Mouse (Mus musculus) neural tube, embryonic 13.5 days (tissue): ENCODE data around the gene Cd47. TPM values are rescaled to one million over a fixed set of nuclear protein-coding genes. Genes with fewer than 3 reads are reported as not detected.

ENCODE experiments used
- ATAC-seq: fragments of 200-750 bp; cut with Nextera tagmentation; 2 replicates; pipeline ENCODE4 v1.8.0; 2017; ENCODE audit warnings: low read depth, mild to moderate bottlenecking, moderate TSS enrichment, moderate library complexity
- H3K27ac ChIP-seq: fragments of 300-500 bp; sonication (generic); replicated peaks from 2 replicates; pipeline ENCODE4 v1.5.1; 2015; ENCODE audit warnings: moderate library complexity, mild to moderate bottlenecking, inconsistent platforms
- H3K27me3 ChIP-seq: fragments of 300-500 bp; sonication (generic); 2 replicates; pipeline ENCODE4 v1.6.1; 2015; ENCODE audit warnings: mild to moderate bottlenecking, inconsistent platforms
- H3K36me3 ChIP-seq: fragments of 300-500 bp; sonication (generic); 2 replicates; pipeline ENCODE4 v1.6.1; 2015; ENCODE audit warnings: mild to moderate bottlenecking, inconsistent platforms
- H3K4me1 ChIP-seq: fragments of 300-500 bp; sonication (generic); replicated peaks from 2 replicates; pipeline ENCODE4 v1.6.1; 2015; ENCODE audit warnings: inconsistent platforms
- H3K4me2 ChIP-seq: fragments of 300-500 bp; sonication (generic); 2 replicates; pipeline ENCODE4 v1.6.1; 2015; ENCODE audit warnings: inconsistent platforms, mild to moderate bottlenecking, moderate library complexity
- H3K4me3 ChIP-seq: fragments of 300-500 bp; sonication (generic); 2 replicates; pipeline ENCODE4 v1.5.1; 2015; ENCODE audit warnings: mild to moderate bottlenecking, inconsistent platforms
- H3K9ac ChIP-seq: fragments of 300-500 bp; sonication (generic); 2 replicates; pipeline ENCODE4 v1.6.1; 2015; ENCODE audit warnings: moderate library complexity, mild to moderate bottlenecking, inconsistent platforms
- H3K9me3 ChIP-seq: fragments of 300-500 bp; sonication (generic); 2 replicates; pipeline ENCODE4 v1.6.1; 2016; ENCODE audit warnings: inconsistent platforms
- WGBS: fragments of 180-500 bp; shearing (Covaris S2); methylation state at CpG from one replicate; pipeline ENCODE4 v1.1.7; 2015; 5-methylcytosine and 5-hydroxymethylcytosine counted together
- polyA plus RNA-seq: library from polyadenylated mRNA; unstranded; fragments of >200 nt; fragmentation: Nextera tagmentation; extraction: Ambion mirVana; gene quantifications from 2 replicates; pipeline ENCODE4 v1.2.1, GENCODE M21; 2015

Cd47 gene
- polyA plus RNA-seq, 1 experiment from 2014 or later, result 106 TPM

DNA sequence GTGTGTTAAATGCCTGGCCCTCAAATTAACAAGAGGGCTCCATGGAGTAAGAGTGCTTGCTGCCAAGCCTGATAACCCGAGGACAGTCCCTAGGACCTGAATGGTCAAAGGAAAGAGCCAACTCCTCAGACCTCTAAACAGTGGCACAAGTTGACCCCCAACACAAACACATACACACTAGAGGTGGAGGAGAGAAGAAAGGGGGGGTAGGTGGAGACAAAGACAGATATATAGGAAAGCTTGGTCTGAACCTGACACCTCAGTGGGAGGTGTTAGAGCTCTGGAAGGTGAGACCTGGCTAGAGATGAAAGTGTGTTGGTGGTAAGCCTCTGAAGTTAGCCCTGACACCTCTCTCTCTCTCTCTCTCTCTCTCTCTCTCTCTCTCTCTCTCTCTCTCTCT lies 27.8 kb upstream of the Cd47 start:
- whole genome bisulfite sequencing, result 74% methylated on average over 1 of the region's 1 CpGs
- Histone ChIP-seq H3K9ac (no peak overlapping the region), H3K36me3 (no peaks in the 10 kb centered on the region), H3K4me2 (no peak overlapping the region), H3K9me3 (no peaks in the 10 kb centered on the region), H3K4me1 (no peaks in the 10 kb centered on the region), H3K27me3 (no peaks in the 10 kb centered on the region), H3K27ac (no peak overlapping the region), H3K4me3 (no peak overlapping the region)
- no peak for ATAC-seq

DNA sequence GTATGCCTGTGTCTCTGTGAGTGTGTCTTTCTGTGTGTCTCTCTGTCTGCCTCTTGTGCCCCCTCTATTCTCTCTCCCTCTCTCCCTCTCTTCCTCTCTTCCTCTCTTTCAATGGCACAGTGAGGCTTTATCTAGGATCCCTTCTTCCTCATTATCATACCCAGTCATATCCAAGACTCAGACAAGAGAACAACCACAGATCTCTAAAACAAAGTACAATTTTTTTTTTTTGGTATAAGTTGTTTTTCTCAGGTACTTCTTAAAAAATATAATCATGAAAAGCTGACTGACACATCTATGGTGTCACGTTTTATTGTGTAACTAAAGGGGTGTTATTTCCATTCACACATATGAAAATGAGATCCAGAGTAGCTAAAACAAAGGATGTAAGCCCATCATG lies 27.3 kb upstream of the Cd47 start:
- H3K27me3 ChIP-seq, result no peaks in the 10 kb centered on the region
- H3K9me3 ChIP-seq, result no peaks in the 10 kb centered on the region
- no peak overlapping the region for H3K4me2 ChIP-seq
- H3K9ac ChIP-seq, result no peak overlapping the region
- H3K4me3 ChIP-seq, result no peak overlapping the region
- no peak for ATAC-seq
- no peaks in the 10 kb centered on the region for H3K36me3 ChIP-seq
- 84% methylated on average over 1 of the region's 1 CpGs for WGBS
- H3K4me1 ChIP-seq, result no peaks in the 10 kb centered on the region
- H3K27ac ChIP-seq, result no peak overlapping the region

DNA sequence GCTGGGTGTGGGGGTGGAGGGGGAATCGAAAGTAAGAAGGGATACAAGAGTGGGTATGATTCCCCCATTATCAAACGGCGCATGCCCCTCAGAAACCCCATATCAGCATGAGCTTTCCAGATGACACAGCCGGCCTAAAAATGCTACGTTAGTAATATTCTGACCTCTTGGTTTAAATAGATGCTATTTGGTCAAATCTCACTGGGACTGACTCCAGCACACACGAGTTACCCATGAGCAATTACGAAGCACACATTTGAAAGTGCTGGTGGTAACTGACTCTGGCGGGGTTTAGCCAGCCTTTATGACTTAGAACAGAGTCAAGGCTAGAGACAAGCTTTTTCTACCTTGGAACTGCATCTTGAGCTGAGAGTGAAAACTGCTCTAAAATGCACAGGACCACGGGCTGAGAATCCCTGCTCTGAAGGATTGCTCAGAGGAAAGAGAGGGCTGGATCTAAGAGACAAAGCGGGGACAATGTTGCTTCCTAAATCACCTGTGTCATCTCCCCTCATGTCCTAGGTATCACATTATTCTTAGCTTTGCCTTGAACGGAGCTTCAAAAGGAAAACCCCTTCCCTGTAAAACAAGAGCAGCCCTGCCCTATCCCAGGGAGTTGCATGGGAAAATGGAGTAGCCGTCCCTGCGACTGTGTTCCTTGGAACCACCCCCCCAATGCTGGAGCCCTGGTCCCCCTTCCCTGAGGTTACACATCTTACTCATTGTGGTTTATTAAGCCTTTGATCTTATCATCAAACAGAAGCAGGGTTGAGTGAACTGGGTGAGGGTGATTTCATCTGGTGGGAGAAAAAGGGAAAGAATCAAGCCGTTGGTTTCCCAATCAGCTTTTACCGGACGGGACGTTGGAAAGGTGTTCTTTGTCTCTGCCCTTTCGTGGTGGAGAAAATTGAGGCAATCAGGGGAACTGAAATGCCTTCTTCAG lies 26.0 kb upstream of the Cd47 start:
- no peak overlapping the region for H3K4me2 ChIP-seq
- no peaks in the 10 kb centered on the region for H3K36me3 ChIP-seq
- H3K27me3 ChIP-seq, result no peaks in the 10 kb centered on the region
- H3K27ac ChIP-seq, result no peak overlapping the region
- 86% methylated on average over 18 of the region's 18 CpGs for WGBS
- H3K4me3 ChIP-seq, result no peak overlapping the region
- no peak for ATAC-seq
- H3K9ac ChIP-seq, result no peak overlapping the region
- no peaks in the 10 kb centered on the region for H3K9me3 ChIP-seq
- H3K4me1 ChIP-seq, result no peaks in the 10 kb centered on the region

DNA sequence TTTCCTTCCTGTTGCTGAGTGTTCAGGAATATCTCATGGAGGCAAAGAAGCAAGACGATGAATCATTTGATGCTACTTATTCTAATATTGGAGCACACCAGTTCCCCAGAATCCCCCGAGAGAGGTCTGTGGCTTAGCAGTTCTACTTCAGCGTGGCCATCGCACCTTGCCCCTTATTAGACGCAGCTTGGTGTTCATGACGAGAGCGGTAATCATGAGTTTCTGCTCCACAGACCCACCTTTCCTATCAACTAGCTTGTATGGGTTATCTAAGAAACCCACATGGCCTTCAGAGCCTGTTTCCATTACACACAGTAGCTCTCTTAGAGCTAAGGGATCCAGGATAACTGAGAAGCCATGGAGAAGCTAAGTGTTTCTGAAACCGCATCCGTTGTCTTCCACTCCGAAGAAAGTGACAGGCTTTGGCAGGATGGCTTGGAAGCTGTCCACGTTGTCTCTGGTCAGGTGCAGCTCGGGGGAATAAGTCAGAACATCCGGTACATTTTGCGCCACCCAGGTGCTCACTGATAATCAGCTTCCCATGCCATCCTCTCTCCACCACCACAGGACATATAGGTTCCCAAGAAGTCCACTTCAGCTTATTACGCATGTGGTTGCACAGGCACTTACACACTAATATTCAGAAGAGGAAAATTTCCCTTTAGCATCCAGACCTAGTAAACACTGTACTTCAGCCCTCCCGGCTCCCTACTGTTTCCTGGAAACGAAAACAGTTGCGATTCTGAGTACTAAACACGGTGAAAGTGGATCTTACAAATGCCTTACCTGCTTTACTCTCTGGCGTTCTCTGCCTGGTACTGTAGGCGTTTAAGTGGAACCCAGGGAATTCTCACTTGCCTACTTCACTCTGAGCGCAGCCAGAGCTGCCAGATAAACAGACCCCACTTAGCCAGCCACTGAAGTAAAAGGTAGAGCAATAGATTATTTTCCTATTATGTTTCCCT lies 25.0 kb upstream of the Cd47 start:
- H3K4me3 ChIP-seq, result no peak overlapping the region
- no peaks in the 10 kb centered on the region for H3K4me1 ChIP-seq
- no peak for ATAC-seq
- H3K27me3 ChIP-seq, result no peaks in the 10 kb centered on the region
- H3K4me2 ChIP-seq, result no peak overlapping the region
- H3K9ac ChIP-seq, result no peak overlapping the region
- no peaks in the 10 kb centered on the region for H3K36me3 ChIP-seq
- 87% methylated on average over 22 of the region's 22 CpGs for WGBS
- H3K9me3 ChIP-seq, result no peaks in the 10 kb centered on the region
- no peak overlapping the region for H3K27ac ChIP-seq

DNA sequence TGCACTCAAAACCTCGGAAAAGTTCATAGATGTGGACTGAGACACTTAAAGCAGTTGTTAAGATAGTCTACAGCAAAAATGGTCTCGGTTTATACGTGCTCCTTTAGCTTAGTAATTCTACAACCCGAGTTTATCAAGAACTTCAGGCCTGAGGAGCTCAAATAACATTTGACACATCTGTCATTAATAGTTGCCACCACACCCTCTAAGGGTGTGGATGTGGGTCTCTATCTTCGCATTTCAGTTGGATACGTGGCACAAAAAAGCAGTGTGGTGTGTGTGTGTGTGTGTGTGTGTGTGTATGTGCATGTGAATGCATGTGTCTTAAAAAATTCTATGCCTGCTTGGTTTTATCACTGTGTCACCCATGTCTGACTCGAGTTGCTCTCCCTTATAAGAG lies 23.4 kb upstream of the Cd47 start:
- Histone ChIP-seq H3K9ac (no peak overlapping the region), H3K27ac (no peak overlapping the region), H3K36me3 (no peaks in the 10 kb centered on the region), H3K4me2 (no peak overlapping the region), H3K9me3 (no peaks in the 10 kb centered on the region), H3K4me1 (no peaks in the 10 kb centered on the region), H3K4me3 (no peak overlapping the region), H3K27me3 (no peaks in the 10 kb centered on the region)
- 85% methylated on average over 7 of the region's 7 CpGs for WGBS
- ATAC-seq, result no peak

DNA sequence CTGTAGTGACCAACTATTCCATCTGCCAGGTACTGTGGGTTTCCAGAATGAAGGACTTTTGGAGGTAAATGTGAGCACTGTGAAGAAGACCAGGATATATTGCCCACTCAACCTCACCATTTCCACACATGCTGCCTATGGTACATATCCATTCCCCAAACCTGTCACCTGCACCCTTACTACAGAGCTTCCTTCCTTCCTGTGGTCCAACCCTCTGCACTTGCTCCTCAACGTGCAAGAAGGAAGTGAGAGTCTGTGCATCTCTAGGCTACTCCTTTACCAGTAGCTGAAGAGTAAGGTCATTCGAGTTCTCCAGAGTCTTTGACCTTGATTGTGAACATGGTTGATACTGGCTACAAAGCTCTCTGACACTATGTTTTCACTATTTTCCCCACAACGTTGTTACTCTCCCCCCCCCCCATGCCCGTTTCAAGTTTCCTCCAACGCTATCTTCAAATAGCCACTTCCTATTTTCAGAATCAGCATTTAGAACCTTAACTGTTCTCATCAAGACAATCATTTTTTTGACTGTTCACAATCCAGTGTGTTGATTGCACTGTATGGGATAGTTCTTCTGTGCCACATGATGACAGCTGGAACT lies 18.7 kb upstream of the Cd47 start:
- Histone ChIP-seq H3K9ac (no peak overlapping the region), H3K27me3 (no peaks in the 10 kb centered on the region), H3K27ac (no peak overlapping the region), H3K4me3 (no peak overlapping the region), H3K36me3 (no peaks in the 10 kb centered on the region), H3K4me1 (no peaks in the 10 kb centered on the region), H3K4me2 (no peak overlapping the region), H3K9me3 (no peaks in the 10 kb centered on the region)
- 91% methylated on average over 5 of the region's 5 CpGs for WGBS
- no peak for ATAC-seq

DNA sequence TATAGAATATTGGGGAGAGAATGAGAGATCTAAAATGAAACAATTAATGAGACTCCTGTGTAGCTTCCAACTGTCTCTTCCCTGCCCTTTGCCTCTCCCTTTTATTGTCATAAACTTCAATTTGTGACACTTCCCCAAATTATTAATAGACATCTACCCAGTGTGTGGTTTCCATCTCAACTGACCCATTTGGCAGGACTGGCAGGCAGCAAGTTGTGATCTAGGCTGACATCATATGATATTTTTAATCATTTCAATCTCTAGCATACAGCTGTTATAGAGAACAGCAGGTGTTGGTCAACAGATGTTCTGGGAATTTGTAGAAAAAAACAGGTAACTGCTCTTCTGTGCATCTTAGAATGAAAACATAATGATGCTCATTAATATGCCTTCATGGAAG lies 17.0 kb upstream of the Cd47 start:
- Histone ChIP-seq H3K9ac (no peak overlapping the region), H3K4me1 (no peaks in the 10 kb centered on the region), H3K4me3 (no peak overlapping the region), H3K27me3 (no peaks in the 10 kb centered on the region), H3K27ac (no peak overlapping the region), H3K4me2 (no peak overlapping the region), H3K9me3 (no peaks in the 10 kb centered on the region), H3K36me3 (no peaks in the 10 kb centered on the region)
- ATAC-seq, result no peak

DNA sequence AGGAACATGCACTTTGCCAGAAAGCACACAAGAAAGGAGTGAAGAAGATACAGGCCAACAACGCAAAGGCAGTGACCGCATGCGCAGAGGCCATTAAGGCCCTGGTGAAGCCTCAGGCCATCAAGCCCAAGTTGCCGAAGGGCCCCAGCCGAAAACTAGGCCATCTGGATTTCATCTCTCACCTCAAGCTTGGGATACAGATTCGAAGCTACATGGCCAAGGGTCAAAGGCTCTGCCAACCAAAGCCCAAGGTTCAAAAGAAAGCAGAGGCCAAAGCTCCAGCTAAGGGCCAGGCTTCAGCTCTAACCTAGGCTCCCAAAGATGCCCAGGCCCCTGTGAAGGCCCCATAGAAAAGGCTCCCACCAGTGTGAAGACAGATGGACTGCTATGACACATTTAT lies 14.2 kb upstream of the Cd47 start:
- no peak overlapping the region for H3K4me3 ChIP-seq
- no peak overlapping the region for H3K27ac ChIP-seq
- no peak for ATAC-seq
- WGBS, result 93% methylated on average over 6 of the region's 6 CpGs
- H3K9me3 ChIP-seq, result no peaks in the 10 kb centered on the region
- no peaks in the 10 kb centered on the region for H3K4me1 ChIP-seq
- no peak overlapping the region for H3K4me2 ChIP-seq
- no peaks in the 10 kb centered on the region for H3K27me3 ChIP-seq
- no peak overlapping the region for H3K9ac ChIP-seq
- H3K36me3 ChIP-seq, result no peaks in the 10 kb centered on the region

DNA sequence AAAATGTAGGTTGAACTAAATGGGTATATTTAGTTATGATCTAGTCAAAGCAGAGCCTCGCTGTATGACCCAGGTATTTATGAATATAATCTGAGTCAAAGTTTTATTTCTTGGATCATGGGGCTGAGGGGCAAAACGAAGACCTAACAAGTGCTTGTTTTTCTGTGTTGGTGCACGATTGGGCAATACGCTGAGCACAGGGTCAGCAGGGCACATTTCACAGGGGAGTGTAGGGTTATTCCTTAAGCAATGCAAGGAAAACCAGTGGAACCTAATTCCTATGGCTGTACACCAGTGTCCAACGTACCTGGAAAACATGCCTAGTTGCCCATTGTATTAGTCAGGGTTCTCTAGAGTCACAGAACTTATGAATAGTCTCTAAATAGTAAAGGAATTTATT lies 12.6 kb upstream of the Cd47 start:
- H3K4me2 ChIP-seq, result no peak overlapping the region
- no peak overlapping the region for H3K9ac ChIP-seq
- no peak overlapping the region for H3K27ac ChIP-seq
- no peaks in the 10 kb centered on the region for H3K27me3 ChIP-seq
- no peaks in the 10 kb centered on the region for H3K36me3 ChIP-seq
- H3K4me3 ChIP-seq, result no peak overlapping the region
- no peaks in the 10 kb centered on the region for H3K9me3 ChIP-seq
- no peak for ATAC-seq
- no peaks in the 10 kb centered on the region for H3K4me1 ChIP-seq
- 89% methylated on average over 5 of the region's 5 CpGs for WGBS

DNA sequence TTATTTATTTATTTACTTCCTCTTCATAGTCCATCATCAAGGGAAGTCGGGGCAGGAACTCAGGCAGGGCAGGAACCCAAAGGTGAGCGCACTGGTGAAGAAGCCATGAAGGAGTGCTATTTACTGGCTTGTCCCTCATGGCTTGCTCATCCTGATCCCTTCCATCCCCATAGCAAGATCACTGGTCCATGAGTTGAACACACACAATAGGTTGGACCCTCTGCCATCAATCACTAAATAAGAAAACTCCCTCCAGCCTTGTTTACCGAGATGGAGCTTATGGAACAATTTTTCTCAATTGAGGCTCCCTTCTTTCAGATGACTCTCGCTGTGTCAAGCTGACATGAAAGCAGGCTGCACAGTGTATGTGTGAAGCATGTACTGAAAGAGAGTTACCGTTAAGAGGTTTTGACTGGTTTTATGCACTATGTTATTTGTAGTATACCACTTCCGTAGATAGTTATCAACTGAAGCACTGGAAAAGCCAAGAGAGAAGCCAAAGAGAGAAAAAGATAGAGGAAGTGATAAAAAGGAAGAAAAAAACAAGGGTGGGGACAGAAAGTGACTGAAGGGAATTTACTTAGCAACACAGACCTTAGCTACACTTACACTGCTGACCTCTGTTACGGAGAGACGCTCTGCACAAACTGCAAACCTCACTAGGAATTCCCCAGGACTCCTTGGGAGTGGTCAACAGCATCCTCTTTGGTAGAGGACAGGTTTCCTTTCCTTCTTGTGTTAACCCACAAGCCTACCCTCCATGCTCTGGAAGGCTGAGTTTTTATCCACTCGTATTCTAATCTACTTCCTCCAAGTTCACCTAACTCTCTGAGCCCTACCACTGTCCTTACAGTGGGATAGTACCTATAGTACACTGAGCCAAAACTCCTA lies 9.5 kb upstream of the Cd47 start:
- no peak overlapping the region for H3K4me2 ChIP-seq
- H3K27me3 ChIP-seq, result no peaks in the 10 kb centered on the region
- no peaks in the 10 kb centered on the region for H3K9me3 ChIP-seq
- H3K4me3 ChIP-seq, result no peak overlapping the region
- ATAC-seq, result no peak
- WGBS, result 88% methylated on average over 9 of the region's 9 CpGs
- H3K4me1 ChIP-seq, result no peaks in the 10 kb centered on the region
- no peaks in the 10 kb centered on the region for H3K36me3 ChIP-seq
- no peak overlapping the region for H3K27ac ChIP-seq
- H3K9ac ChIP-seq, result no peak overlapping the region

DNA sequence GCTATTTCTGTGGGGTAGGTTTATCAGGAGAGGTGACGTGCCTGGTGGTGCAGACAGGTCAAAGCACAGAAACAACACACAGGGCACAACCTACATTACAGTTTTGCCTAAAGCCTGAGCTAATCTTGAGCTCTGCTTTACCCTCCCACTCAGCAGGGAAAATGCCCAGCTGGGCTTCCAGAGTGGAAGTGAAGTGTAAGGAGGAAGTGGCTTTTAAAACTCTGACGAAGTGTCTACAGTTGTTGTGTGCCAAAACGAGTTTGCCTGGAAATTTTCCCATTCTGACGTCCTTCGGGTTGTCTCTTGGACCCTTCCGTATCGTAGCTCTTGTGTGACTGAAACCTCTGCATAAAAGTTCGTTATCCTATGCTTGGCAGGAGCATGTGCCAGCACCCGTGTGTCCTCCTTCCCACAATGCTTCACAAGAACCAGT lies 7.9 kb upstream of the Cd47 start:
- Histone ChIP-seq H3K27me3 (no peaks in the 10 kb centered on the region), H3K36me3 (no peaks in the 10 kb centered on the region), H3K27ac (no peak overlapping the region), H3K9ac (no peak overlapping the region), H3K4me2 (no peak overlapping the region), H3K9me3 (no peaks in the 10 kb centered on the region), H3K4me1 (no peaks in the 10 kb centered on the region), H3K4me3 (no peak overlapping the region)
- WGBS, result 85% methylated on average over 9 of the region's 9 CpGs
- ATAC-seq, result no peak
